Mouse (Mus musculus): Measurements from ENCODE around the gene Krt17. TPM values are rescaled to one million over a fixed set of nuclear protein-coding genes. Genes with fewer than 3 reads are reported as not detected.
A peak's percentile ranks its signal among the peaks of the same experiment; 100 is the strongest.

Gene Krt17
- polyA plus RNA-seq, 1 experiment from 2014 or later, result 0.17 TPM

GRCm38 (mm10) chr11:100284988-100285387, 24.2 kb upstream of the Krt17 start:
- Histone ChIP-seq H3K9ac (no peak overlapping the region), H3K27me3 (no peaks in the 10 kb centered on the region), H3K27ac (no peak overlapping the region), H3K9me3 (no peaks in the 10 kb centered on the region), H3K4me1 (replicated peaks) (peaks cover 6% of the 10 kb centered on the region; the same call in 1 of the 2 replicates), H3K4me2 (no peak overlapping the region), H3K36me3 (no peaks in the 10 kb centered on the region), H3K4me3 (no peak overlapping the region)
- ATAC-seq (ENCODE audit: low FRiP score), result no peak
- WGBS, result 82% methylated on average over 4 of the region's 4 CpGs

GRCm38 (mm10) chr11:100282549-100282948, 21.7 kb upstream of the Krt17 start:
- WGBS, result 25% methylated on average over 10 of the region's 10 CpGs
- Histone ChIP-seq H3K27ac (no peak overlapping the region), H3K4me2 (no peak overlapping the region), H3K9me3 (no peaks in the 10 kb centered on the region), H3K4me1 (replicated peaks) (peaks cover 6% of the 10 kb centered on the region; the same call in 1 of the 2 replicates), H3K36me3 (no peaks in the 10 kb centered on the region), H3K9ac (no peak overlapping the region), H3K4me3 (no peak overlapping the region), H3K27me3 (no peaks in the 10 kb centered on the region)
- peak; percentile 49; the same call in 1 of the 2 replicates for ATAC-seq (ENCODE audit: low FRiP score)

DNA sequence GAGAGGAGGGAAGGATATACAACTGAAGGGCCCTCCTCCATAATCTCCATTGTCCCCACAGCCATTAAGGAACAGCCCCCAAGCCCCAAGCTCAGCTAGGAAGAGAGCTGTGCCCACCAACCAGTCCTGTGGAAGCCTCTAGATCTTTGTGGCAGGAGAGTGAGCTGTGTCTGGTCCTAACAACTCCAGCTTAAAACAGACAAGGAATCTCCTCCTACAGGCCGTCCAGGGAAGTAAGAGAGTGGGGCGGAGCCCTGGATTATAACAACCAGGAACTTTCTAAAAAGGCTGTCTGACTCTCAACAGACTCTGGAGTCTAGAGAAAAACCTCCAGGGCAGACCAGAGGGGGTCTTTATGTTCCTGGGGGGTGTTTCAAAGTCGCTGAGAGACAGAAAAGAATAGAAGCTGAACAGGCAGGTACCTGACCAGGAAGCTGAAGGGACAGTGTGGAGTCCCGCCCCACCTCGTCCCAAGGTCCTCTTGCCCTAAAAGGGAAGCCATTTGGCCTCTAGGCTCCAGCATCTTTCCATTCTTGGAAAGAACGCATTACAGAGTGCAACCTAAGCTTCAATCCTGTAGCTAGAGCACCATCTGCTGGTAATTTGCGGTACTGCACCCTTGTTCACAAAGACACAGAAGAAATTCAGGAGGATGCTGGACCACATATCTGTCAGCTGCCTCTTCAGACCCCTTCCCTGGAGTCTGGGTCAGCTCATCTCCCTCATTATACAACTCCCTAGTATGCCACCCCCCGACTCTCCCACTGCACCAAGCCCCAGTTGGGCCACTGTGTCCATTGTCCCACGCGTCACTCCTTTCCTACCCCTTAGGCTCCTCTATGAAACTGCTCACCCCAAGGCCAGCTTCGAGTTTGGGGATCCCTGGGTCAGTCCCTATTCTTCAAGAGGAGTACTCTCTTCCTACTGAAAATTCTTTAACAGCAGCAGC, 21.0 kb upstream of the Krt17 start:
- peak; percentile 70 for ATAC-seq (ENCODE audit: low FRiP score)

DNA sequence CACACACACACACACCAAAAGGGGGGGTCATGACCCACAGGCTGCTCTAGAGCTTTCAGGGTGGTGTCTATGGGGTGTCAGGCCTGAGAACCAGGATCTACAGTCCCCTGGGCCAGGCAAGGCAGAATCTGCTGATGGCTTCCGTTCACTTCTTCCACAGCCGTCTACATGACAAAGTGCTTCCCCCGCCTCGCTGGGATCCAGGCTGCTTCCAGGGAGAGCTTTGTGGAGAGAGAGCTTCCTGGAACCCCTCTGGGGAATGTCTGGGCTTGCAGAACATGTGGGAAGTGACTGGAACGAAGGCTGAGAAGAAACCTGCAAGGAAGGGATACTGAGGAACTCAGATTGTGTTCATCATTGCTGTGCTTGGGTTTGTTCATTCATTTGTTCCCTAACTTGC, 17.9 kb upstream of the Krt17 start:
- Histone ChIP-seq H3K4me2 (no peak overlapping the region), H3K27ac (no peak overlapping the region), H3K9me3 (no peaks in the 10 kb centered on the region), H3K36me3 (no peaks in the 10 kb centered on the region), H3K27me3 (no peaks in the 10 kb centered on the region), H3K4me3 (no peak overlapping the region), H3K4me1 (replicated peaks) (no peaks in the 10 kb centered on the region), H3K9ac (no peak overlapping the region)
- WGBS, result 57% methylated on average over 5 of the region's 5 CpGs
- ATAC-seq (ENCODE audit: low FRiP score), result no peak

More for the DNA sequence above, 21.0 kb upstream of the Krt17 start:
- H3K36me3 ChIP-seq, result no peaks in the 10 kb centered on the region
- H3K27me3 ChIP-seq, result no peaks in the 10 kb centered on the region
- H3K4me1 ChIP-seq (replicated peaks), result peaks cover 3% of the 10 kb centered on the region; the same call in 1 of the 2 replicates
- no peak overlapping the region for H3K27ac ChIP-seq
- H3K4me3 ChIP-seq, result no peak overlapping the region
- no peak overlapping the region for H3K4me2 ChIP-seq
- H3K9ac ChIP-seq, result no peak overlapping the region
- no peaks in the 10 kb centered on the region for H3K9me3 ChIP-seq
- WGBS, result 22% methylated on average over 11 of the region's 11 CpGs

DNA sequence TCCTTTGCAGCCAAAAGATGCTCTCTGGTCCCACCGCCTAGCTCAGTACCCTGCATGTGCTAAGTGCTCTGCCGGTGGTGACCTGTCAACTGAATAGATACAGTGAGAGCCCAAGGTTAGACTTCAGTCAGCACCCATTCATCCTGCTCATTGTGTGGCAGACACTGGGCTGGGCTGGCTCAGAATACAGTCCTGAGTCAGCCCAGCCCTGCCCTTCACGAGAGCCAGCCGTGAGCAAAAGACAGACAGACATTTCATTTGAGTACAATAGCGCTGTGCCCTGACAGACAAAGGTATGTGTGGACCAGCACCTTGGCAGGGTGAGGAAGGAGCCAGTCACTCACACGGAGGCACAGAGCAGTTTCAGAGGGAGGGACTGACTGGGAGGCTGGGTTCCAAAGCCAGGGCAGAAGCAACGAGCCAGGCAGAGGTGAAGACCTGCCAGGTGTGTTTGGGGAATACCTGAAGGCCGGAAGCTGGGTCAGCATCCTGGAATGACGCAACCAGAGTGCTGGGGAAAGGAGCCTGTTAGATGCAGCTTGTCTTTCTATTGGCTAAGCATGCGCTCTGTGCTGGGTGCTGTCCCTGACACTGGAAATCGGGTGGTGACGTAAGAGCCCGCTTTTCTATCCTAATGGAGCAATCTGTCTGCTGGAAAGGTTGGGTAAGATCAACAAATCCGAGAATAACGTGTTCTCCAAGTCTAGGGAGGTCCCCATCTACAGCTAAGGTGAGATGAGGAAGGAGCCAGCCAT, 17.1 kb upstream of the Krt17 start:
- no peak overlapping the region for H3K4me3 ChIP-seq
- no peak for ATAC-seq (ENCODE audit: low FRiP score)
- no peaks in the 10 kb centered on the region for H3K9me3 ChIP-seq
- H3K27ac ChIP-seq, result no peak overlapping the region
- no peak overlapping the region for H3K9ac ChIP-seq
- H3K4me2 ChIP-seq, result no peak overlapping the region
- H3K36me3 ChIP-seq, result no peaks in the 10 kb centered on the region
- H3K4me1 ChIP-seq (replicated peaks), result no peaks in the 10 kb centered on the region
- H3K27me3 ChIP-seq, result no peaks in the 10 kb centered on the region
- 74% methylated on average over 15 of the region's 15 CpGs for WGBS

DNA sequence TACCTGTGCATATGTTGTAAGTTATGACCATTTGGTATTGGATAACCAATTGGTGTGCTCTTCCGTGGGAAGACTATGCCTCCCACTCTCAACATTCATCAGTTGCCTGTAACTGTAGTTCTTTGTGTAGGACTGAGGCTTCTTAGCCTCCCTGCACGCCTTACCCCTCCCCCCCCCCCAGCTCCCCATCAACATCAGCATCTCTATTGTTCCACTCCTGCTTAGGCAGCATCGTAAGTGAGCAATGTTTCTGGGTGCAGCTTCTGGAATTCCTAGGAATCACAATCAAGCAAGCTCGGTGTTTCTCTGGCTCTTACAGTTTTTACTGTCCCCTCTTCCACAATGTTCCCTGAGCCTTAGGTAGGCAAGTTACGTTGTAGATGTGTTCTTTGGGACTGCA, 14.6 kb upstream of the Krt17 start:
- Histone ChIP-seq H3K9ac (no peak overlapping the region), H3K27me3 (no peaks in the 10 kb centered on the region), H3K4me2 (no peak overlapping the region), H3K9me3 (no peaks in the 10 kb centered on the region), H3K4me3 (no peak overlapping the region), H3K27ac (no peak overlapping the region), H3K4me1 (replicated peaks) (no peaks in the 10 kb centered on the region), H3K36me3 (no peaks in the 10 kb centered on the region)
- 33% methylated on average over 5 of the region's 5 CpGs for WGBS
- no peak for ATAC-seq (ENCODE audit: low FRiP score)

- Histone ChIP-seq H3K27me3 (no peaks in the 10 kb centered on the region), H3K4me3 (no peak overlapping the region), H3K9ac (no peak overlapping the region), H3K4me2 (no peak overlapping the region), H3K27ac (no peak overlapping the region), H3K9me3 (no peaks in the 10 kb centered on the region), H3K36me3 (no peaks in the 10 kb centered on the region), H3K4me1 (replicated peaks) (no peaks in the 10 kb centered on the region)
- 68% methylated on average over 7 of the region's 7 CpGs for WGBS
- no peak for ATAC-seq (ENCODE audit: low FRiP score)
Observed at GRCm38 (mm10) chr11:100274719-100275118, 13.9 kb upstream of the Krt17 start.

GRCm38 (mm10) chr11:100271878-100272277, 11.0 kb upstream of the Krt17 start:
- H3K9ac ChIP-seq, result no peak overlapping the region
- H3K36me3 ChIP-seq, result no peaks in the 10 kb centered on the region
- no peak overlapping the region for H3K4me3 ChIP-seq
- no peak for ATAC-seq (ENCODE audit: low FRiP score)
- no peak overlapping the region for H3K4me2 ChIP-seq
- H3K9me3 ChIP-seq, result no peaks in the 10 kb centered on the region
- no peak overlapping the region for H3K27ac ChIP-seq
- no peaks in the 10 kb centered on the region for H3K4me1 ChIP-seq (replicated peaks)
- 75% methylated on average over 1 of the region's 1 CpGs for WGBS
- no peaks in the 10 kb centered on the region for H3K27me3 ChIP-seq

- Histone ChIP-seq H3K36me3 (no peaks in the 10 kb centered on the region), H3K27ac (no peak within 1 kb of the TSS), H3K4me2 (no peak within 1 kb of the TSS), H3K4me1 (replicated peaks) (no peaks in the 10 kb centered on the region), H3K9me3 (no peaks in the 10 kb centered on the region), H3K27me3 (no peaks in the 10 kb centered on the region), H3K9ac (no peak within 1 kb of the TSS), H3K4me3 (no peak within 1 kb of the TSS)
- WGBS, result 86% methylated on average over 7 of the region's 7 CpGs
- no peak for ATAC-seq (ENCODE audit: low FRiP score)
Observed at GRCm38 (mm10) chr11:100269821-100270332, 9.0 kb upstream of the Krt17 start, which contains the start of gene Krt42. Gene Krt42 (minus strand): TSS chr11:100269871.

DNA sequence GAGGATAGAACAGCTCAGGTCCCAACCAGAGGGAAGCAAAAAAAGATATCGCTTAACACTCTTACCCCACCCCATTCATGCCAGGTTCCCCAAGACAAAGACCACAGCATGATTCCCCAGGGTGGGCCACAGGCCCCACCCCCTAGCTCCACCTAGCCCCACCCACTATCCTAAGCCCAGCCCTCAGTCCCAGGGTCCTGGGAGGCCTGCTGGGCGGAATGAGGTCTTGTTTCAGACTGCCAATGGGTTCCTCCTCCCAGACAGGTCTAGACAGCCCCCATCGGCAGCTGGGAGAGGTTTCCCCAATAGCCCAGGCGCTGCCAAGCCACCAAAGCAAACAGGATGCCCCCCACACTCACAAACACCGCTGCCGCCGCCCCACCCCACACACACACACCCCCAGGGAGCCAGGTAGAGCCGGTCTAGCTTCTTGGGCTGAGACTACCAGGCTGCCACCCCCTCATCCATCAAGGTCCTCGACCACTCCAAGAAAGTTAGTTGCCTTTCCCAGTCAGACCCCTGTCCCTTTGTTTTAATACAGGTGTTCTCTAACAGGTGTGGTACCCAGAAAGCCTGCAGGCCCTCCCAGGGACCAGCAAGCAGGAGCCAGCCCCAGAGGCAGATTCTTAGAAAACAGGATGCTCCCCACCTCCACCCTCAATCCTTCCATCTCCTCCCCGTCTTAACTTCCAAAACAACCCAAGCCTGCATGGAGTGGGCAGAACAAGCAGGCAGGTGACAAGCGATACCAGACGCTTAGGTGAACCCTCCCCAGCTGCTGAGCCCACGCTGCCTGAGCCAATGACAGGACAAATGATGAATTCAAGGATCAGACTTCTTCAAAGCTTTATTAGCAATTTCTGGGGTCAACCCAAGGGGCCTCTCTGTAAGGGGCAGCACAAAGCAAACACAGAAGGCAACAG, 1.5 kb upstream of the Krt17 start:
- H3K4me2 ChIP-seq, result no peak overlapping the region
- H3K9me3 ChIP-seq, result no peaks in the 10 kb centered on the region
- no peak overlapping the region for H3K27ac ChIP-seq
- no peak overlapping the region for H3K4me3 ChIP-seq
- H3K4me1 ChIP-seq (replicated peaks), result no peaks in the 10 kb centered on the region
- WGBS, result 37% methylated on average over 13 of the region's 13 CpGs
- ATAC-seq (ENCODE audit: low FRiP score), result no peak
- no peak overlapping the region for H3K9ac ChIP-seq
- no peaks in the 10 kb centered on the region for H3K36me3 ChIP-seq
- H3K27me3 ChIP-seq, result peaks cover 4% of the 10 kb centered on the region; the same call in 1 of the 2 replicates

DNA sequence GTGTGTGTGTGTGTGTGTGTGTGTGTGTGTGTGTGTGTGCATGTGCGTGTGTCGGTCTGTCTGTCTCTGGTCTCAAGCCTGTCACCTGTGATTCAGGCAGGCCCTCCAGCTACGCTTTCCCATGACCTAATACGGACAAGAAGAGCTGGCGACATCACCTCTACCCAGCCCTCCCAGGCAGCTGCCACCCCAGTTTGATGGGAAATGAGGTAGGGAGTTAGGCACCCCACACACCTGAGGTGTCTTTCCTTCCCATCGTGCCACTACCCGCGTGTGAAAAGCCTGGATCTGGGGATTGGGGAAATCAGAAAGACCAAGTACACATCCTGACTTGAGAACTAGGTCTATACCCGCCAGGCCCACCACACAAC, 391 bp upstream of the Krt17 start:
- no peaks in the 10 kb centered on the region for H3K4me1 ChIP-seq (replicated peaks)
- H3K9ac ChIP-seq, result no peak overlapping the region
- H3K36me3 ChIP-seq, result no peaks in the 10 kb centered on the region
- H3K27ac ChIP-seq, result no peak overlapping the region
- WGBS, result 88% methylated on average over 8 of the region's 9 CpGs
- no peak overlapping the region for H3K4me3 ChIP-seq
- H3K9me3 ChIP-seq, result no peaks in the 10 kb centered on the region
- H3K27me3 ChIP-seq, result peaks cover 4% of the 10 kb centered on the region; the same call in 1 of the 2 replicates
- ATAC-seq (ENCODE audit: low FRiP score), result no peak
- no peak overlapping the region for H3K4me2 ChIP-seq

All from hindbrain, embryonic 13.5 days (tissue).